Mouse (Mus musculus): Measurements from ENCODE around the gene Exoc6b. TPM values are rescaled to one million over a fixed set of nuclear protein-coding genes. Genes with fewer than 3 reads are reported as not detected.
"Not testable (repeated sequence)": the region's sequence is repeated elsewhere in the genome, so short reads cannot be mapped to it uniquely, and the experiment has no call there.

The Exoc6b gene
- total RNA-seq, 1 experiment from 2014 or later, result 16.1 TPM

- no peak for ATAC-seq (replicated peaks; ENCODE audit: insufficient number of reproducible peaks, low FRiP score, low TSS enrichment, poor library complexity, severe bottlenecking)
These were observed 468.0 kb downstream of the Exoc6b start for GRCm38 (mm10) chr6:84601136-84601889.

DNA sequence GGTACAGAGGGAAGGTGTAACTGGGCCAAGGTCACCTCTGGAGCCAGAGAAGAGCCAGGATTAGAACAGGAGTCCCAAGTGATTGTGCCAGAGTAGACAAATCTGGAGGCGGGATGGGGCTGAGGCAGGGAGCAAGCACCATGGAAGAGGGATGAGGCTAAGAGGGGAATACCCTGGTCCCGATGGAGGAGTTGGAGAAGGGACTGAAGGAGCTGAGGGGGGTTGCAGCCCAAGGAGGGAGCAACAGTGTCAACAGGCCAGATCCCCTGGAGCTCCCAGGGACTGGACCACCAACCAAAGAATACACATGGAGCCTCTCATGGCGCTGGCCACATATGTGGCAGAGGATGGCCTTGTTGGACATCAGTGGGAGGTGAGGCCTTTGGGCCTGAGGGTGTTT is 470.0 kb downstream of the Exoc6b start:
- not testable (repeated sequence) for ATAC-seq (replicated peaks; ENCODE audit: insufficient number of reproducible peaks, low FRiP score, low TSS enrichment, poor library complexity, severe bottlenecking)

DNA sequence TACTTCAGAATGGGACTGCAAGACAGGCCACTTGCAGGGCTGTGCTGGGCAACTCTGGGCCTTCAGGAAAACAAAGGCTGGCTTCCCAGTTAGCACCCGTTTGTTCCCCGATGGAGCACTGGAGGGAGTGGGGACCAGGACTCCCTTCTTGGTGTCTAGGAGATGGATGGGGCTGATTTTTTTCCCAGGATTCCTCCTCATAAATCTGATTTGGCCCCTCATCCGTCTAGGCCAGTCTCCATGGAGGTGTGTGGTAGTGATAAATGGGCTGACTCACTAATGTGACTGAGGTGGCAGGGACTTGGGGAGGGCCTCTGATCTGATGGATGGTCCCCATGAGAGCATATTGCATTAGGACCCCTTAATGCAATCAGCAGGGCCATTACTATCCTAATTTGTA is 470.6 kb downstream of the Exoc6b start:
- no peak for ATAC-seq (replicated peaks; ENCODE audit: insufficient number of reproducible peaks, low FRiP score, low TSS enrichment, poor library complexity, severe bottlenecking)

DNA sequence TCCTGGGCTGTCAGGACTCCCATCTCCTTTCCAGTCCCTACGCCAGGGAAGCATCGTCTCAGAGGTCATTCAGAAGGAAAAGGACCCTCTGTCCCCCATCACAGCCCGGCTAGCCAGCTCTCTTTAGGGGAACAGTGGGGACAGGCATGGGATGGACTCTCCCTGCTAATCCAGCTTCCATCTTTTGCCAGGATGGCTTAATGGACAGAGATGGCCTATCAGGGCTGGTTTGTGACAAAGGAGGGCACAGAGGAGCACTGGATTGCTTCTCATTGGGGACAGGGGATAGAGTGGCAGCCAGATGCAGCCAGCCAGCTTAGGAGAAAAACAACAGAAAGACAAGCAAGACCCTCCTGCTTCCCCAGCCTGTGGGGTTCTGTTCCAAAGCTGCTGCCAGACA is 474.7 kb downstream of the Exoc6b start:
- ATAC-seq (replicated peaks; ENCODE audit: insufficient number of reproducible peaks, low FRiP score, low TSS enrichment, poor library complexity, severe bottlenecking), result no peak

DNA sequence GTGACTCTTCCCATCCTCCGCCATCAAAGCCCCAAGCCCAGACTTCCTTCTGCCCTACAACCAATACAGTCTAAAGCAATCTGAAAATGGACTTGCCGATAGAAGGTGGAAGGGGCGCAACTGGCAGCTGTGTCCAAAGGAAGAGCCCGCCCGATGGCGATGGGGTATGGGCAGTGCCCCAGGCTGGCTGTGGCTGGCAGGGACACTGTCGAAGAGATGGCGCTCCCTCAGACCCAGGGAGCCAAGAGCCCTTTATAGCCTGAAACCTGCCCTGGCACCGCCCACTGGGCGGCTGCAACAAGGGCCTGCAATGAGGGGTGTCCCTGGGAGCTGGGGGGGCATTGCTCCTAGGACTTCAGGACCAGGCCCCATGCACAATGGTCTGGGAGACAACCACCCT is 475.6 kb downstream of the Exoc6b start, which contains the start of gene Cyp26b1:
Cyp26b1 (minus strand) TSS at position 216 of the 400 bp plus-strand sequence.
- no peak for ATAC-seq (replicated peaks; ENCODE audit: insufficient number of reproducible peaks, low FRiP score, low TSS enrichment, poor library complexity, severe bottlenecking)

- no peak for ATAC-seq (replicated peaks; ENCODE audit: insufficient number of reproducible peaks, low FRiP score, low TSS enrichment, poor library complexity, severe bottlenecking)
These were observed 478.2 kb downstream of the Exoc6b start for GRCm38 (mm10) chr6:84590961-84591745.

GRCm38 (mm10) chr6:84589742-84590686 is 479.3 kb downstream of the Exoc6b start:
- no peak for ATAC-seq (replicated peaks; ENCODE audit: insufficient number of reproducible peaks, low FRiP score, low TSS enrichment, poor library complexity, severe bottlenecking)

DNA sequence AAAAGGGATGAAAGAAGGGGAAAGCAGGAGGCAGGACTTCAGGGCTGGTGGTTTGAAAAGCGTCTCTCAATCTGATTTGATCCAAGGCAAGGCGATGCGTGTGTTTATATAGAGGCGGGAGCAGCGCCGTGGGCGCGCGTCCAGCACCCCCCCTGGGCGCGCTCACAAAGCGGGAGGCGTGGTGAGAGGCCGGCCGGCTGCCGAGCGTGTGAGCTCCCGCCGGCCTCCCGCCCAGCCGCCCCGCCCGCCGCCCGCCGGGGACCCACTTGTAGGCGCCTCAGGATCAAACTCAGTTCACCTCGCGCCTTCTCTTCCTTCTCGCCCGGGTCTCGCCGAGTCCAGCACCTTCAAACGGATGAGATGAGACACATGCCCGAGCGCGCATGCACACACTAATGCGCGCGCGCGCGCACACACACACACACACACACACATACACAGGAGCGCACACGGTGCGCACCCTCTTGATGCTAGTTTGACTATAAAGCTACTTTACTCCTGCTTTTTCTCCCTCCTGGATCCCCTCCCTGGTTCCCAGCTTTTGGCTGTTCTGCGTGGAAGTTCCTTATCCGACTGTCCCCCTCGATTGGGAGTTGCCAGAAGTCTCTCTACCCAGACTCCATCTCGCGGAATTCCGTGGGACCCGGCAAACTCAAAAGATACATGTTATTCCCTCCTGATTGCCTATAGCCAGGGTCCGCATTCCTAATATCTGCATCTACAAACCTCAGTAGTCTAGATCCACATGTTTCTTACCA is 480.2 kb downstream of the Exoc6b start:
- ATAC-seq (replicated peaks; ENCODE audit: insufficient number of reproducible peaks, low FRiP score, low TSS enrichment, poor library complexity, severe bottlenecking), result no peak

DNA sequence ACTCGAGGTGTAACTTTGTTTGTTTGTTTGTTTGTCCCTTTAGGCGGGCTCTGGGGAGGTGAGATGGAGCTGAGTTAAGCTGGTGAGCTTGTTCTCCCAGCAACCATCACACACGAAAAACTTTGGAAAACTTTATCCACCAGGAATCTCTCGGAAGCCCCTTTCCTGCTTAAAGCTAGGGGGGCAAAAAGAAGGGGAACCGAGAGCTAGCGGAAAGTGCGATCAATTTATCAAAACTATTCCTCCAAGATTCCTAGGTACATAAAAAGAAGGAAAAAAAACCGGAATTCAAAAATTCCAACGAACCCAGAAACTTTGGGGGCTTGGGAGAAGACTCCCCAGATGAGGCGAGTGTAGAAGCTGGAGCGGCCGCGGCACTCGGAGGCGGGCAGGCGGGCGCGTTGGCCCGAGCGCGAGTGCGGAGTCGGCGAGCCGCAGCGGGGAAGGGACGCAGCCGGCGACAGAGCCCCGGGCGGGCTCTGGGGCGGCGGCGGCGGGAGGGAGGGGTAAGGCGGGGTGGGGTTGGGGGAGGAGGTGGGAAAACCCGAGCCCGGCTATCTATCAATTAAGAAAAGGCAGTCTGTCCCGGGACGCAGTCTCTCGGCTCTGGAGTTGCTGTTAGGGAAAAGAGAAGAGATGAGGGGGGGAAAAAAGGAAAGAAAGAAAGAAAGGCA is 481.0 kb downstream of the Exoc6b start:
- ATAC-seq (replicated peaks; ENCODE audit: insufficient number of reproducible peaks, low FRiP score, low TSS enrichment, poor library complexity, severe bottlenecking), result no peak

- ATAC-seq (replicated peaks; ENCODE audit: insufficient number of reproducible peaks, low FRiP score, low TSS enrichment, poor library complexity, severe bottlenecking), result no peak
These were observed 481.7 kb downstream of the Exoc6b start for GRCm38 (mm10) chr6:84587471-84588101.

- ATAC-seq (replicated peaks; ENCODE audit: insufficient number of reproducible peaks, low FRiP score, low TSS enrichment, poor library complexity, severe bottlenecking), result no peak
These were observed 482.6 kb downstream of the Exoc6b start for GRCm38 (mm10) chr6:84586551-84587200.

DNA sequence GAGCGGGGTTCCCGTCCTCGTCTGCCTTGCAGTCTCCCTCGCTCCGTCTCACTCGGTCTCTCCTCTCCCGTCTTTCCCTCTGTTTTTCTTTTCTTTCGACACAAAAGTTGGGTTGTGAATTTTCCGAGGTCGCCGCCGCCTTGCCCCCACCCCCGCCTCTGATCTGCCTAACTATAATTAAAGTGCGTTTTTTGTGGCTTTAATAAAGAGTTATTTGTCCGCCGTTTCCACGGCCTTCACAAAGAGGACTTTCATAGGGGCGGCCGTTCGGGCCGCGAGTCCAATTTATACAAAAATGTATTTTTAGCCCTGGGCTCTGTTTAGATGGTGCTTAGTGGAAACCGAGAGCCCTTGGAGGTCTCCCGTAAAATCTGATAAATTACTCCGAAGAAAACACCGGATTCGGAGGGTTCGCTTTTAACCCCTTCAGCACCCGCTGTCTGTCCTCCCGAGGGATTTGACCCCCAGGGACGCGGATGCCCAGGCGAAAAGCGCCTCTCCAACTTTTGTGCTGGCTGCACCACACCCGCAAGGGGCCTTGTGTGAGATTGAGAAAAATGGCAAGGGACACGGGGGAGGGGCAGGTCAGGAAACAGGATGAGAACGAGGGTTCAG is 483.5 kb downstream of the Exoc6b start:
- ATAC-seq (replicated peaks; ENCODE audit: insufficient number of reproducible peaks, low FRiP score, low TSS enrichment, poor library complexity, severe bottlenecking), result no peak

GRCm38 (mm10) chr6:84584783-84585685 is 484.3 kb downstream of the Exoc6b start:
- no peak for ATAC-seq (replicated peaks; ENCODE audit: insufficient number of reproducible peaks, low FRiP score, low TSS enrichment, poor library complexity, severe bottlenecking)

DNA sequence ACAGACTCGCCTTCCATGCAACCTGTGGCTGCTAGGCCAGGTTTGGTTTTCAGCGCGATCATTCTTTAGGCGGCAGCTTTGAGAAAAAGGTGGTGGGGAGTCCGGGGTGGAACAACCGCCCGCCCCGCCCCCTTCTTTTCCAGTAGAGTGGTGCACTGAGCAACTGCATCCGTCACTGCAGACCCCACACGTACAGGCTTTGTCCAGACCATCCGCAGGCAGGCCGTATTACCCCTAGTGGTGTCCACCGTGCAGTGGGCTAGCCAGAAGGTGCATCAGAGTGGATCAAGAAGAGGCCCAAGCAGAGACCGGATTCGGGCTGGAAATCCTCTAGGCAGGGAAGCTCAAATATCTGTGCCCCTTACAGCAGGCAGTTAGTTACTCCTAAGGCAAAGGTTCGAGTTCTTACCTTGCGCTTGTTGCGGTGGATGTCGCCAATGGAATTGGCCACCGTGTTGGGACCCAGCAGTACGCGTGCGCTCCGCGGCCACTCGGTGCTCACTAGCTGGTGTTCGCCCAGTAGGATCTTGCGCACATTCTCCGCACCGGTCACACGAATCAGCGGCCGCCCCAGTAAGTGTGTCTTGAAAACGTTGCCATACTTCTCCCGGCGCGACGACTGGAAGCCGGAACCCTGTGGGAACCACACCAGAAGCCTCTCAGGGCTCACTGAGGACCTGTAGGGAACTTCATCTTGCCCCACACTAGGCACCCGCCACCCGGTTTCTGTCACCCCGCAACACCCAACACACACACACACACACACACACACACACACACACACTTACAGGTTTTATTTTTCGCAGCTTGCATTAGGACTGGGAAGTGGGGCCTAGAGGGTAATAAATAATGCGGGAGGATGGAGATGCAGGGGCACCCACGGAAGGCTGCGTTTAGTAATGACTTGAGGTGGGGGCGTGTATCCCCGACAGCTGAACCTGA is 485.2 kb downstream of the Exoc6b start:
- ATAC-seq (replicated peaks; ENCODE audit: insufficient number of reproducible peaks, low FRiP score, low TSS enrichment, poor library complexity, severe bottlenecking), result no peak

DNA sequence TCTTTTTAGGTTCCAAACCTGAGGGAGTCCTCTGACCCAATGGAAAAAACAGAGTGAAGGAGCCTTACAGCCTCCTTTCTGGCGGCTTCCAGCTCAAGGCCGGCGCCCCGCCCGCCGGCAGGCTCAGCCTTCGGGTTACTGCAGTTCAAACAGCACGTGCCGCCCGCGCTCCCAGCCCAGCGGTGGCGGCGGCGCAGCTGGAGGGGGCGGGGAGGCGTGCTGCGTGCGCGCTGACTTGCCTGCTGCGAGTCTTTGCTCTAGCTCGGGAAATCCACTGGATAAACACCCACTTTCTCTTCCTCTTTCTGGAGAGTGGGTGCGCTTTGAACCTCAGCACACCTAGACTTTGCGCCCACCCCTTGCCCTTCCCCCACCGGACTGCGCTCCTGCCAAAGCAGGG is 485.9 kb downstream of the Exoc6b start:
- no peak for ATAC-seq (replicated peaks; ENCODE audit: insufficient number of reproducible peaks, low FRiP score, low TSS enrichment, poor library complexity, severe bottlenecking)

All from monocyte, adult 5-6 weeks (primary cell).